Mouse (Mus musculus) G1E-ER4 (cell line): ENCODE measurements around the gene Dlx3. TPM values are rescaled to one million over a fixed set of nuclear protein-coding genes. Genes with fewer than 3 reads are reported as not detected.

Source experiments
- GATA1 ChIP-seq: IDR thresholded peaks from one replicate; pipeline ENCODE4 v1.8.0; 2012; ENCODE audit warnings: low read length, inconsistent platforms
- polyA plus RNA-seq: library from polyadenylated mRNA; stranded (reverse); fragments of >175 nt; gene quantifications from 2 replicates; pipeline ENCODE4 v1.2.3, GENCODE M21; 2012

Dlx3 gene
- polyA plus RNA-seq, result not detected in 2 replicates

- TF ChIP-seq GATA1, result no peak
Measured at GRCm38 (mm10) chr11:95119990-95120632, at the start of gene Dlx3. TSS of gene Dlx3 (plus strand) at chr11:95120119.

- no peak for TF ChIP-seq GATA1
Measured at GRCm38 (mm10) chr11:95070140-95071107, 49.5 kb upstream of the Dlx3 start.

GRCm38 (mm10) chr11:95071266-95071665, 48.7 kb upstream of the Dlx3 start:
- TF ChIP-seq GATA1, result no peak

- TF ChIP-seq GATA1, result no peak
Measured at GRCm38 (mm10) chr11:95072136-95072535, 47.8 kb upstream of the Dlx3 start.

- no peak for TF ChIP-seq GATA1
Measured at GRCm38 (mm10) chr11:95072804-95073203, 47.1 kb upstream of the Dlx3 start.

GRCm38 (mm10) chr11:95073835-95074234, 46.1 kb upstream of the Dlx3 start:
- TF ChIP-seq GATA1, result no peak

GRCm38 (mm10) chr11:95074694-95075093, 45.2 kb upstream of the Dlx3 start:
- TF ChIP-seq GATA1, result no peak

- no peak for TF ChIP-seq GATA1
Measured at GRCm38 (mm10) chr11:95075197-95076040, 44.5 kb upstream of the Dlx3 start.

- TF ChIP-seq GATA1, result no peak
Measured at GRCm38 (mm10) chr11:95076041-95076535, 43.8 kb upstream of the Dlx3 start.

- TF ChIP-seq GATA1, result no peak
Measured at GRCm38 (mm10) chr11:95076536-95077111, 43.3 kb upstream of the Dlx3 start, which contains the start of gene Itga3. TSS of gene Itga3 (minus strand) at chr11:95076801.

- no peak for TF ChIP-seq GATA1
Measured at GRCm38 (mm10) chr11:95077956-95078355, 42.0 kb upstream of the Dlx3 start.

GRCm38 (mm10) chr11:95079256-95079875, 40.6 kb upstream of the Dlx3 start:
- no peak for TF ChIP-seq GATA1

GRCm38 (mm10) chr11:95080783-95081182, 39.1 kb upstream of the Dlx3 start:
- TF ChIP-seq GATA1, result no peak

- TF ChIP-seq GATA1, result no peak
Measured at GRCm38 (mm10) chr11:95082896-95083295, 37.0 kb upstream of the Dlx3 start.
